Mouse (Mus musculus) kidney, adult 2 months (tissue): ENCODE data around the gene Ppp2r3a.

Experiments used
- CTCF ChIP-seq: fragments of 200-500 bp; conservative IDR thresholded peaks from 2 replicates; pipeline ENCODE4 v1.5.1; 2011; ENCODE audit warnings: low read depth, mild to moderate bottlenecking, control low read depth, low read length, moderate library complexity, mixed read lengths; ENCODE audit not compliant: insufficient read depth, insufficient read length
- POLR2A ChIP-seq: fragments of 200-500 bp; IDR thresholded peaks from one replicate; pipeline ENCODE4 v1.6.1; 2011; ENCODE audit warnings: low read depth, low read length, control low read depth

DNA sequence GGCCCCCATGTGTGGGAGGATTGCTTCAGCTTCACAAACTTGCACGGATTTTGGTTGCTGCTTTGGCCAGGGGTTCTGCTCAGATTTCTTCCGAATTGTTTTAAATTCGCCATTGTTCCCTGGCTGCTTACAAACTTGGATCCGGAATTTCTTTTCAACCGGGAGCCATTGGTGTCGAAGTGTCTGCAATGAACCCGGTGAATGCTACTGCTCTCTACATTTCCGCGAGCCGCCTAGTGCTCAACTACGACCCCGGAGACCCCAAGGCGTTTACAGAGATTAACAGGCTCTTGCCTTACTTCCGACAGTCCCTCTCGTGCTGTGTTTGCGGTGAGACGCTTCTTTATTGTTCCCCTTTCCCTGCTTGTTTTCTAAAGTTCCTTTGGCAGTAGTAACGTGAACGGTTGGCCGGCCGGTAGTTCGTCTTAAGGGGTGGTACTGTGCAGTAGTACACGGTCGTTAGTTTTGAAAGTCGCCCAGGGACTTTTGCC lies 176.5 kb downstream of the Ppp2r3a start:
- TF ChIP-seq POLR2A (no peak), CTCF (no peak)
